Mouse (Mus musculus) macrophage (primary cell): ENCODE results near the gene Ccr10. TPM values are rescaled to one million over a fixed set of nuclear protein-coding genes. Genes with fewer than 3 reads are reported as not detected.
"Not testable (repeated sequence)": the region's sequence is repeated elsewhere in the genome, so short reads cannot be mapped to it uniquely, and the experiment has no call there.

Source experiments
- H3K27ac ChIP-seq: fragments of 350-480 bp; formaldehyde crosslinking; 2 replicates; pipeline ENCODE4 v1.9.0; 2021
- H3K36me3 ChIP-seq: fragments of 350-480 bp; formaldehyde crosslinking; 2 replicates; pipeline ENCODE4 v1.9.0; 2021; ENCODE audit errors: inconsistent target
- H3K4me3 ChIP-seq: fragments of 350-480 bp; formaldehyde crosslinking; 2 replicates; pipeline ENCODE4 v1.9.0; 2021; ENCODE audit errors: inconsistent target
- H3K79me2 ChIP-seq: fragments of 350-480 bp; formaldehyde crosslinking; 2 replicates; pipeline ENCODE4 v1.9.0; 2021; ENCODE audit errors: inconsistent target
- WGBS: methylation state at CpG from one replicate; pipeline ENCODE4 v1.1.7; 2026; ENCODE audit warnings: inconsistent platforms; ENCODE audit not compliant: missing documents; 5-methylcytosine and 5-hydroxymethylcytosine counted together
- polyA plus RNA-seq: library from polyadenylated mRNA; stranded (reverse); fragments of 250-400 nt; gene quantifications from 3 replicates; pipeline ENCODE4 v1.2.4, GENCODE M21; 2018; ENCODE audit warnings: inconsistent platforms

Gene Ccr10
- polyA plus RNA-seq, 1 experiment from 2014 or later = not detected

DNA sequence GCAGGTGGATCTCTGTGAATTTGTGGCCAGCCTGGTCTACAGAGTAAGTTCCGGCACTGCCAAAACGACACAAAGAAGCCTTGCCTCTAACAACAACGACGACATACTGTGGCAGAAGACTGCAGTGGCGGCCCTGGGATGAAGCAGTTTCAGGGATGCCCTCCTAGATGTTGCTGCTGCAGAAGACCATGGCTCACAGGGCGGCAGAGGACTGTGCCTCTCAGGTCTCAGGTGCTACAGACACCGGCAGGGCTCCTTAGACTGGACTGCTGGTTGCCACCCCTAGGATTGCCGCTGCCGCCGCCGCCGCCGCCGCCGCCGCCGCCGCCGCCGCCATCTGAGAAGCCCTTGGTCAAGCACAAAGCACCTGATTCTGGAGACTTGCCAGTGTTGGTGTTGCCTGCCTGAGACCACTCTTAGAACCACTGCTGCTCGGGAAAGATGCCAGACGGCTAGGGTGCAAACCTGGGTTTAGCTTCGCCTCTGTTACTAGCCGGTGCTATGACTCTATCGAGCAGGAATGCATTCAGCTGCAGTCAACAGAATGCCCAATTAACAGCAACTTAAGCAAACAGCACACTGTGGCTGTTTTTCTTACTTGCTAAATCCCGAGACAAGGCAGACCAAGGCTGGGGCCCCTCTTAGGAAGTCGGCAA is 35.0 kb downstream of the Ccr10 start:
- WGBS = 19% methylated on average over 18 of the region's 27 CpGs
- Histone ChIP-seq H3K79me2 (no peaks in the 10 kb centered on the region), H3K27ac (no peak overlapping the region), H3K4me3 (no peak overlapping the region), H3K36me3 (no peaks in the 10 kb centered on the region)

DNA sequence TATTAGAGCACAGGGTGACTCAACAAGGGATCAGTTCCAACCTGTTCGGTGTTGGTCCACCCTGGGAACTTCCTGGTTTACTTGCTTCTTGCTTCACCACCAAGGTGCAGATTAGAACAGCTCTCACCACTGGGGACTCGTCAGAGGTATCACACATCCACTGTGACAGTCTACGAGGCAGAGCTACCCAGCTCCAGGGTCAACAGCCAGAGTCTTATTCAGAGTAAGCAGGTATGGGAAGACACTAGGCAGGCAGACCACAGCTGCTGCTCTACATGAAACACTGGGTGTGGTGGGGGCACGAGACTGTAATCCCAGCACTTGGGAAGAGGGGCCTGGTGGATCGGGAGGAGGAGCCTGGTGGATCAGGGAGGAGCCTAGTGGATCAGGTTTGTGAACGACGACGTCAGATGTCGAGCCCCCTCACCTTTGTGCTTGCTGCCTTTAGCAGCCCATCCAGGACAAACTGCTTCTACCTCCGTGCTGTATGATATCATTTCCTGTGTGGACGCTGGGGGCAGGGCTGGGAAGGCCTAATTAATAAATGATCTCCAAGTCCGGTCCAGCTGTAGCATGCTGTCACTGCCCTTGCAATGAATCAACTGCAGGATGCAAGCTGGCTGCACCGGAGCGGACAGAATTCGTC is 36.6 kb downstream of the Ccr10 start:
- no peak overlapping the region for H3K27ac ChIP-seq
- 17% methylated on average over 12 of the region's 15 CpGs for WGBS
- no peak overlapping the region for H3K4me3 ChIP-seq
- H3K79me2 ChIP-seq = no peaks in the 10 kb centered on the region
- no peaks in the 10 kb centered on the region for H3K36me3 ChIP-seq

DNA sequence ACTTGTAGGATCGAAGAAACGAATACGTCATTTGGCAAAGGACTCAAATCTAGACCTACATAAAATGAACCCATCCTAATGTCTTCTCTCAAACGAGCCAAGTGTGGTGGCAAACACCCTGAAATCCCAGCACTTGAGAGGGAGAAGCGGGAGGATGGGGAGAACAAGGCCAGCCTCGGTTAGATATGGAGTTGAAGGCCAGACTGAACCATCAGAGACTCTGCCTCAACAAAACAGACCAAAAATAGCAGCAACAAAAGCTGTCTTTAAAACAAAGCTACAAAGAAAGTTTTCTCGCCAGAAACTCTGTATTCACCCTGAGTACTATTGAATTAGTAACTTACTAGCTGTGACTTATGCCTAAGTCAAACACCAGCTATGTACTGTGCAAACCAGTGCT is 38.2 kb downstream of the Ccr10 start:
- H3K4me3 ChIP-seq = no peak overlapping the region
- 93% methylated on average over 7 of the region's 7 CpGs for WGBS
- H3K36me3 ChIP-seq = no peaks in the 10 kb centered on the region
- H3K79me2 ChIP-seq = no peaks in the 10 kb centered on the region
- H3K27ac ChIP-seq = no peak overlapping the region

DNA sequence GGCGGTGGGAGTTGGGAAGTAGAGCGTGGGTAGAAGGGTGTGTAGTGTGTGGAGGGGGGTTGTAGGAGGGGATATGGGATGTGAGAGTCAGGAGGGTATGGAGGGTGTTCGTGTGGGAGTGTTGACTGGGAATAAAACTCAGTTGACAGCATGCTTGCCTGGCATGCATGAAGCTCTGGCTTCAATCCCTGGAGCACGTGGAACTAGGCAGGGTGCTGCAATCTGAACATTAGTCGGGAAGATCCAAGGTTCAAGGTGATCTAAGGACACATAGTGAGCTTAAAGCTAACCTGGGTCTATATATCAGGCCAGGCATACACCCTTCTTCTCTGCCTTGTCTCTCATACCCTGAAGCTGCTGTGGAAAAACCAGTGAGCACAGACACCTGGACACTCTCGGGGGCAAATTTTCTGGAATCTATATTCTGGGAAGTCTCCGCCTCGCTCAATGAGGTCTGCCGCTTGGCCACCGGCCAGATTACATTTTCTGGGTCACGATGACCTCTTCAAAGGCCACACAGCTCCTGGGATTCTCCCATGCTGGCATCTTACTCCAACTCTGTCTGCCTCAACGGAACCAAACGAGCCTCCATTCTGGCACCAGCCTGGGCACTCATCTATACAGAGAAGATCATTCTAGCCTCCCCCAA is 40.9 kb downstream of the Ccr10 start:
- Histone ChIP-seq H3K4me3 (no peak overlapping the region), H3K27ac (no peak overlapping the region), H3K36me3 (no peaks in the 10 kb centered on the region), H3K79me2 (no peaks in the 10 kb centered on the region)
- 93% methylated on average over 13 of the region's 13 CpGs for WGBS

DNA sequence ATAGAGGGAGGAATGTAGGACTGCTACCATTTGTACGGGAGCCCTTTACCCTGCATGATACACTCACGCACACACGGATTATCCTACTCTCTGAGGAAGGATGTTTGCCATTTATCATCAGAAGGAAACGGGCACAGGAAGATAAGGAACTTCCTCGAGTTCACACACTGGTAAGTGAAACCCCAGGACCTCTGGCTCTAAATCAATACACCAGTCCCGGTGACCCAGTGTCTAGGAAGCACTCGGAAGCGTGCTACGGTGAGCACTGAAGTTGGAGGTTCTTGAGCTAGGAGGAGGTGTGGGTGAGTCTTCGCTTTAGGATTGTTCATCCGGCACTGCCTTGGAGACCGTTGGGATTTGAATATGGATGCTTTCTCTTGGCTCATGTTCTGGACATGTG is 42.2 kb downstream of the Ccr10 start:
- no peak overlapping the region for H3K27ac ChIP-seq
- H3K79me2 ChIP-seq = no peaks in the 10 kb centered on the region
- 33% methylated on average over 10 of the region's 12 CpGs for WGBS
- no peak overlapping the region for H3K4me3 ChIP-seq
- H3K36me3 ChIP-seq = no peaks in the 10 kb centered on the region

DNA sequence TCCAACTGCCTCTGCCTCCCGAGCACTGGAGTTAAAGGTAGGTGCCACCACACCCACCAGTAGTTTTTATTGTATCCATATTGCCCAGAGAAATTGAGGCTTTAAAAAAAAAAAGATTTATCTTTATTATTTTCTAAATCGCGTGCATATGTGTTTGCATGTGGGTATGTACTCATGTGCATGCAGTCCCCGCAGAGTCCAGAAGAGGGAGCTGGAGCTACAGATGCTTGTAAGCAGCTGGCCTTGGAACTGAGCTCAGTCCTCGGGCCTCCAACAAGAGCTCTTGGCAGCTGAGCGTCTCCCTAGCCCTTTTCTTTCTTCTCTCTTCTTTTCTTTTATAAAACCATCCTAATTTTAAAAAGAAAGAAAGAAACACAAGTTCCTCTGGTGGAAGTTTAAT is 43.5 kb downstream of the Ccr10 start:
- 88% methylated on average over 6 of the region's 6 CpGs for WGBS
- H3K27ac ChIP-seq = no peak overlapping the region
- no peaks in the 10 kb centered on the region for H3K79me2 ChIP-seq

DNA sequence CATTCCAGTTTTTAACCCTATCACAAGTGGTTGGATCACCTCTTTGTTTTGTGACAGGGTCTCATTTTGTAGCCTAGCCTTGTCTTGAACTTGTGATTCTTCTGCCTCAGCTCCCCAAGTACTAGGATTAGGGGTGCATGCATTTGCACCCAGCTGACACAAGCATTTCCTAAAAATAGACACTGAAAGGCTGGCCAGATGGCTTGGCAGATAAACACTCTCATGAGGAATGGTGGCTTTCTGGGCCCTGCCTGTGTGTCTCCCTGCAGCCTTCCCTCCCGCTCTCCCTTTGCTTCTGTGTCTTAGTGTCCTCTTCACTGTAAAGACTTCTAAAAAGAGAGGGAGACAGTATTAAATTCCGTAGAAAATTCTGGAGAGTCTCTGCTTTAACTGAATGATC is 44.1 kb downstream of the Ccr10 start:
- H3K4me3 ChIP-seq = no peak overlapping the region
- WGBS = 93% methylated on average over 2 of the region's 2 CpGs
- no peaks in the 10 kb centered on the region for H3K79me2 ChIP-seq
- no peak overlapping the region for H3K27ac ChIP-seq
- H3K36me3 ChIP-seq = peaks cover 5% of the 10 kb centered on the region; the same call in 1 of the 2 replicates

More for the DNA sequence above, 43.5 kb downstream of the Ccr10 start:
- no peak overlapping the region for H3K4me3 ChIP-seq
- no peaks in the 10 kb centered on the region for H3K36me3 ChIP-seq

DNA sequence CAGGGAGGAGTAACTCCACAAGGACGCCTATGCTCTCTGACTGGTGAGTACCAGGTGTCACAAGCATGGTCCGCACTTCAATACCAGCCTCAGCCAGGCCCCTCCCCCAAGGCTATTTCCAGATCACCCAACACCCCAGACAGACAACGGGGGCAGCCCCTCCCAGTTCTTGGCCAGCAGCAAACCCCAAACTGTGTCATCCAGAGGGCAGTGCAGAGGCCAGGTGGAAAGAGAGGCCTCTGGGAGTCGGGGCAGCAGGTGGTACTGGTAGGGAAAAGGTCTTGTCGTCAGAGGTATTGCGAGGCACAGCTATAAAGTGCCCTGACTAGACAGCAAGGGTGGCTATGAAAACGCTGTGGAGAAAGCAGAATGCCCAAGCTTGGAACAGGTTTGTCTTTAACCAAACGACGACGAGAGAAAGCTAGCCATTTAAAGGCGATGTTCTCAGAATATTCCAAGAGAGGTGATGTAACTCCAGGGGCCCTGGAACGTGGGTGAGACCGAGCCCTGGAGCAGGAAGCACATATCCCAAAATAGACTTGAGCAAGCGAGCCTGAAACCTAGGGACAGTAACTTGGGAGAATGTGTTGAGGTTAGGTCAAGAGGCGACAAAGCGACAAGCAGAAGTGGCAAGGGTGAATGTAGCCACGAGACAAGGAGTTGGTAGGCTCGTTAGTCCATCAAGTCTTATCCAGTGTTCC is 45.0 kb downstream of the Ccr10 start:
- Histone ChIP-seq H3K79me2 (no peaks in the 10 kb centered on the region), H3K36me3 (peaks cover 14% of the 10 kb centered on the region; the same call in 1 of the 2 replicates), H3K4me3 (no peak overlapping the region), H3K27ac (no peak overlapping the region)
- WGBS = 65% methylated on average over 17 of the region's 18 CpGs

DNA sequence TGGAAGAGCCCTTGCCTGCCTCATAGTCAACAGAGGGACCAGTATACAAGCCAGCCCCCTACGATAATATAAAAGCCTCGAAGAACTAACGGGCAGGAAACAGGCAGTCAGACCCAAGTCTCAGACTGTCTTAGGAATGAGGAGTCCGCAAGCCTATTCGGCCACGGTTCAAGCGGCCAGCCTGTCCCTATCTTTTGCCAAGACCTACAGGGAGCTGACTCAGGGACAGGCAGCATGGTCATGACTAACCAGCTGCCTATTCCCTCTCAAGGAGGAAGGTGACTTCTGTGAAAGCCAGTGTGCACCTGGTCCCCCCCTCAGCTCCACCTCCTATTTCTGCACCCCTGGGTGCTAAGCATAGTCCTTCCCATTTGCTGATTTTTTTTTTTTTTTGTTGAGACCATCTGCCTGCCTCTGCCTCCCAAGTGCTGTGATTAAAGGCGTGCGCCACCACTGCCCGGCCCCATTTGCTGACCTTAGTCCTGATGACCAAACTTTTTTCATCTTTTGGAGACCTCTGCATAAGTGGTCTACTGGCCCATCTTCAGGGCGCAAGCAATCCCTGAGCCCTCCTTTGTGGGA is 46.2 kb downstream of the Ccr10 start:
- Histone ChIP-seq H3K79me2 (no peaks in the 10 kb centered on the region), H3K36me3 (peaks cover 14% of the 10 kb centered on the region; the same call in 1 of the 2 replicates)
- WGBS = 87% methylated on average over 11 of the region's 11 CpGs

DNA sequence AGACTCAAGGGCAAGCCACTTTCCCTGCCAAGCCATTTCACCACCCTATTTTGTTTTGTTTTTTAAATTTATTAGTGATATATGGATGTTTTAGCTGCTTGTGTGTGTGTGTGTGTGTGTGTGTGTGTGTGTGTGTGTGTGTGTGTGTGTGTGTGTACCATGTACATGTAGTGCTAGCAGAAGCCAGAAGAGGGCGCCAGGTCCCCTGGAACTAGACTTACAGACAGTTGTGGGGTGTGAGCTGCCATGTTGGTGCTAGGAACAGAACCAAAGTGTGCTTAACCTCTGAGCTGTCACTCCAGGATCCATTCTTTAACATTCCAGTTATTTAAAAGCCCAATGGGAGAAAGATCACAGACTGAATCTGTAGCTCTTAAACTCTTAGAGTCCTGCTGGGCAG is 48.2 kb downstream of the Ccr10 start:
- WGBS = 100% methylated on average over 1 of the region's 1 CpGs
- Histone ChIP-seq H3K4me3 (no peak overlapping the region), H3K27ac (no peak overlapping the region), H3K79me2 (no peaks in the 10 kb centered on the region), H3K36me3 (peaks cover 26% of the 10 kb centered on the region; the same call in 1 of the 2 replicates)

More for the DNA sequence above, 46.2 kb downstream of the Ccr10 start:
- Histone ChIP-seq H3K4me3 (no peak overlapping the region), H3K27ac (no peak overlapping the region)

DNA sequence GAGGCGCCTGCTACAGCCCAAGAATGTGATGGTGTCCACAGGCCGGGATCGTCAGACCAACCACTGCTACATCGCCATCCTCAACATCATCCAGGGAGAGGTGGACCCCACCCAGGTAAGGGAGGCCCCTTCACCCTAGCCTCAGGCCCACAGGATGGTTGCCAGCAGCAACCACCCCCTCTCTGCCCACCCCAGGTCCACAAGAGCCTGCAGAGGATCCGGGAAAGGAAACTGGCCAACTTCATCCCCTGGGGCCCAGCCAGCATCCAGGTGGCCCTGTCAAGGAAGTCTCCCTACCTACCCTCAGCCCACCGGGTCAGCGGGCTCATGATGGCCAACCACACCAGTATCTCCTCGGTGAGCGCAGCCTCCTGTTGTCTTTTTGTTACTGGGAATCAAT is 50.2 kb downstream of the Ccr10 start:
- WGBS = 83% methylated on average over 2 of the region's 9 CpGs
- not testable (repeated sequence) for H3K27ac ChIP-seq, H3K4me3 ChIP-seq
- peaks cover 26% of the 10 kb centered on the region; the same call in 1 of the 2 replicates for H3K36me3 ChIP-seq
- H3K79me2 ChIP-seq = peaks cover 10% of the 10 kb centered on the region

DNA sequence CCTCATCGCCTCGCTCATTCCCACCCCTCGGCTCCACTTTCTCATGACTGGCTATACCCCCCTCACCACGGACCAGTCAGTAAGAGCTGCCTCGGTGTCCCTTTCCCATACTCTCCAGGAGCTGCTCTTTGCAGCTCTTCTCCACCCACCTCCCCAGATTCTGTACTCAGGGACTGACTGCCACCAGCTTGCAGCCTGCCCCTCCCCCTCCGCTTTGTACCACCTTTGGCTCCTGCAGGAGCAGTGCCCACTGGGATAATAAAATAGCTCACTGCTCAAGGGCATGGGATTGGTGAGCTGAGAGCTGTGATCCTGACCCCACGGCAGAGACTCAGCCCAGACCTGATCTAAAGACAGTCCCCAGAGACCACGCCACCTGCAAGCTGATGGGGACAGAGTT is 50.7 kb downstream of the Ccr10 start:
- Histone ChIP-seq H3K79me2 (peaks cover 11% of the 10 kb centered on the region), H3K36me3 (peaks cover 26% of the 10 kb centered on the region; the same call in 1 of the 2 replicates)
- H3K27ac ChIP-seq, H3K4me3 ChIP-seq: not testable (repeated sequence)
- 92% methylated on average over 5 of the region's 8 CpGs for WGBS
